Mouse (Mus musculus): Measurements from ENCODE around the gene Ebf1. TPM values are rescaled to one million over a fixed set of nuclear protein-coding genes. Genes with fewer than 3 reads are reported as not detected.

The Ebf1 gene
- total and polyA plus RNA-seq, 3 experiments: 0.04 TPM; not detected in 2

DNA sequence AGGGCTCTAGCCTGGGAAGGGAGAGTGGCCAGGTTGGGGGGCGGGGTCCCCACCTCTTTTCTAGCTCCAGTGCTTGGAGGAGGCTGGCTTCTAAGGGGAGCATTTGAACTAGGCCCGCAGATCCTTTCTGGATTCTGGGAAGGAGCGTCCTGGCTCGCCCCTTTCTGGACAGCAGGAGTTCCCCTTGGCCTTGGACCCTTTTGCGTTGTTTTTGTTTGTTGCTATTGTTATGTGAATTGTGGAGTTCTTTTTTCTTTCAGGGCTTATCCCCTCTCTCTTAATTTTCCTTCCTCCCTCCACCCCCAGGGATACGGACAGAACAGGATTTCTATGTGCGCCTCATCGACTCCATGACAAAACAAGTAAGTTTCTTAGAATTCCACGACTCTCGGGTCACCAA is 4.5 kb downstream of the Ebf1 start:
- H3K9ac ChIP-seq (ENCODE audit: control insufficient read depth, low read depth, low read length, poor library complexity, severe bottlenecking): no peak overlapping the region
- TF ChIP-seq TCF12 (IDR thresholded peaks at IDR 0.05; ENCODE audit: low read depth, low read length): no peak
- no peak for TF ChIP-seq SIN3A (IDR thresholded peaks at IDR 0.05; ENCODE audit: low read length)
- TF ChIP-seq MAFK (IDR thresholded peaks at IDR 0.05; ENCODE audit: borderline replicate concordance, low read depth, low read length): no peak
- no peak for TF ChIP-seq E2F4 (IDR thresholded peaks at IDR 0.05; ENCODE audit: borderline replicate concordance, low read depth, low read length)
- no peak for TF ChIP-seq POLR2A (IDR thresholded peaks at IDR 0.05; ENCODE audit: control insufficient read depth in 1 of 2, insufficient read depth in 1 of 2, low read depth in 1 of 2, low read length in 2 of 2, poor library complexity in 1 of 2)
- no peak for TF ChIP-seq MYB (IDR thresholded peaks at IDR 0.05; ENCODE audit: low read depth, low read length)
- TF ChIP-seq JUND (IDR thresholded peaks at IDR 0.05; ENCODE audit: low read depth, low read length): no peak
- TF ChIP-seq KAT2A (conservative IDR thresholded peaks at IDR 0.05; ENCODE audit: low read depth, low read length): no peak
- no peak for TF ChIP-seq USF2 (IDR thresholded peaks at IDR 0.05; ENCODE audit: borderline replicate concordance in 1 of 2, insufficient read depth in 1 of 2, low read depth in 1 of 2, low read length in 2 of 2)
- no peak for TF ChIP-seq MXI1 (IDR thresholded peaks at IDR 0.05; ENCODE audit: low read depth, low read length)
- TF ChIP-seq MAX (IDR thresholded peaks at IDR 0.05; ENCODE audit: low read length): no peak
- no peak for TF ChIP-seq SMC3 (IDR thresholded peaks at IDR 0.05; ENCODE audit: low read depth, low read length)
- no peak for TF ChIP-seq GABPA (IDR thresholded peaks at IDR 0.05; ENCODE audit: low read depth, low read length)
- TF ChIP-seq NELFE (IDR thresholded peaks at IDR 0.05; ENCODE audit: low read depth, low read length): no peak
- no peak for TF ChIP-seq TBP (IDR thresholded peaks at IDR 0.05; ENCODE audit: low read depth, low read length)
- no peak for TF ChIP-seq CHD1 (IDR thresholded peaks at IDR 0.05; ENCODE audit: low read depth, low read length)
- no peak for TF ChIP-seq ZC3H11A (IDR thresholded peaks at IDR 0.05; ENCODE audit: low read depth, low read length)
- no peak overlapping the region for H3K4me3 ChIP-seq (ENCODE audit: control insufficient read depth in 1 of 2, insufficient read depth in 1 of 2, low read depth in 2 of 2, low read length in 2 of 2)
- no peaks in the 10 kb centered on the region for H3K9me3 ChIP-seq (replicated peaks; ENCODE audit: insufficient read depth, low read length)
- DNase-seq (ENCODE audit: low read depth, low spot score): no peak
- no peaks in the 10 kb centered on the region for H3K79me2 ChIP-seq (ENCODE audit: control insufficient read depth, insufficient read depth, low read length, poor library complexity)
- H3K36me3 ChIP-seq (ENCODE audit: control insufficient read depth in 1 of 2, insufficient read depth in 2 of 2, low read length in 2 of 2): no peaks in the 10 kb centered on the region
- H3K4me1 ChIP-seq (ENCODE audit: control insufficient read depth in 1 of 2, insufficient read depth in 2 of 2, low read length in 2 of 2): no peaks in the 10 kb centered on the region
- H3K27ac ChIP-seq (ENCODE audit: control insufficient read depth, low read depth, low read length): no peak overlapping the region
- H3K27me3 ChIP-seq (ENCODE audit: control insufficient read depth in 1 of 2, insufficient read depth in 2 of 2, low read length in 2 of 2): peaks cover 0 to 1% of the 10 kb centered on the region in 2 experiments

DNA sequence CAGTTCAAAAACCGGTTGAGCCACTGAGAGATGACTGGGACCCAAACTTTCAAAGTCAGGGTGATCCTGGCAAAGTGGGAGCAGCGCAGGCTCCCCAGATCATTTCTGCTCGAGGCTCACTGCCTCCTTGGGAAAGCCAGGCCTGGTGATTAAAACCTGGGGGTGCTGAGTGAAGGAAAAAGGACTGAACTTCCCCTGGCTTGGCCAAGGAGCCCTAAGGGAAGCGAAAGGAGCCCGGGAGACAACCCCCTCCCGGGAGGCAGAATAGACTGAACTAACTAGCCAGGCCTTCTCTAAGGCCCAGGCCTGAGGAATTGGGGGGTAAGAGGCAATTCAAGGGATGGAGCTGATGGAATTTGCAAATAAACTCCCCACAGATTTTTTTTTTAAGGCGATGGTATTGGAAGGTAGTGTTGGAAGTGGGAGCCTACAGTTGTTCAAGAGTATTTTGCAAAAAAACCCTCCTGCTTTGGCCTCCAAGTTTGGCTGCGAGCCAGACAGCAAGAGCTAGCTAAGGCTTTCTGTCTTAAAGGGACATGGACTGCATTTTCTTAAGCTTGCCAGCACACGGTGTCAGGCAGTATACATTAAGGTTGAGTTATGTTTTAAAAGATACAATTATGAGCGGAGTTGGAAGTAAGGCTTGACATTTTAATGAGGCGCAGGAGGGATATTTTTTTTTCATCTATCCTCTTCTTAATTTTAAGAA is 5.1 kb downstream of the Ebf1 start:
- peaks cover 0 to 3% of the 10 kb centered on the region in 2 experiments for H3K27me3 ChIP-seq (ENCODE audit: control insufficient read depth in 1 of 2, insufficient read depth in 2 of 2, low read length in 2 of 2)
- no peaks in the 10 kb centered on the region for H3K4me1 ChIP-seq (ENCODE audit: control insufficient read depth in 1 of 2, insufficient read depth in 2 of 2, low read length in 2 of 2)
- H3K36me3 ChIP-seq (ENCODE audit: control insufficient read depth in 1 of 2, insufficient read depth in 2 of 2, low read length in 2 of 2): no peaks in the 10 kb centered on the region
- H3K79me2 ChIP-seq (ENCODE audit: control insufficient read depth, insufficient read depth, low read length, poor library complexity): no peaks in the 10 kb centered on the region
- H3K4me3 ChIP-seq (ENCODE audit: control insufficient read depth in 1 of 2, insufficient read depth in 1 of 2, low read depth in 2 of 2, low read length in 2 of 2): no peak overlapping the region
- H3K9me3 ChIP-seq (replicated peaks; ENCODE audit: insufficient read depth, low read length): no peaks in the 10 kb centered on the region
- no peak overlapping the region for H3K27ac ChIP-seq (ENCODE audit: control insufficient read depth, low read depth, low read length)
- DNase-seq (ENCODE audit: low read depth, low spot score): peak; percentile 12
- H3K9ac ChIP-seq (ENCODE audit: control insufficient read depth, low read depth, low read length, poor library complexity, severe bottlenecking): no peak overlapping the region
- no peak for TF ChIP-seq POLR2A (IDR thresholded peaks at IDR 0.05; ENCODE audit: control insufficient read depth in 1 of 2, insufficient read depth in 1 of 2, low read depth in 1 of 2, low read length in 2 of 2, poor library complexity in 1 of 2)
- TF ChIP-seq POLR2AphosphoS5 (IDR thresholded peaks at IDR 0.05; ENCODE audit: borderline replicate concordance, low read depth, low read length): no peak
- TF ChIP-seq MEF2A (IDR thresholded peaks at IDR 0.05; ENCODE audit: extremely low read depth, insufficient replicate concordance, low read depth, low read length, poor library complexity, severe bottlenecking): no peak
- TF ChIP-seq CTCF (IDR thresholded peaks at IDR 0.05 in 2 of 3, conservative IDR thresholded peaks at IDR 0.05 in 1 of 3; ENCODE audit: control insufficient read depth in 1 of 3, insufficient read depth in 1 of 3, low read depth in 2 of 3, low read length in 3 of 3, poor library complexity in 1 of 3, severe bottlenecking in 1 of 3): no peak

Data from MEL (cell line).